Mouse (Mus musculus): ENCODE data around the gene Ergic1.

GRCm38 (mm10) chr17:26608348-26608747 lies 47.1 kb downstream of the Ergic1 start:
- TF ChIP-seq CTCF (IDR thresholded peaks at IDR 0.05; ENCODE audit: low read depth, low read length) (no peak), POLR2A (IDR thresholded peaks at IDR 0.05; ENCODE audit: borderline replicate concordance, low read depth, low read length) (no peak)
